Mouse (Mus musculus): ENCODE results near the gene Dffa.

DNA sequence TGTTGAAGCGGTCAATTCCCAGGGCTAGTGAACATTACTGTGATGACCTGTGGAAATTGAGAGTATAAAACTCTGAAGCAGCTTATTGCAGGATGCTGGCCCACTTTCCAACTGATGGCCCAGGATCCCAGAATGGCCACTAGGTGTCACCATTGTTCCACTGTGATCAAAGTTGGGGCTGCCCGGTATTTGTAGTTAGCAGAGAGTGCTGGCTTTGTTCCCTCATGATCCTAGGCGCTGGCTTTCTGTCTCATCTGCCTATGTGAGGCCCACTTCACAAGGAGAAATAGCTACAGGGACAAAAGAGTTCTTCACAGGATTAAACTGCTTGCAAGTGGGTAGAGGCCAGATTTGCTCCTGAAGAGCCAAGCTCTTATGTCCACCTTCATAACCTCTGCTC is 40.5 kb downstream of the Dffa start:
- TF ChIP-seq GATA1 (IDR thresholded peaks at IDR 0.05; ENCODE audit: borderline replicate concordance, low read length) (no peak), FLI1 (IDR thresholded peaks at IDR 0.05; ENCODE audit: low read length) (no peak)
